Mouse (Mus musculus) left cerebral cortex, adult 2 months (tissue): ENCODE measurements around the gene Sprtn. TPM values are rescaled to one million over a fixed set of nuclear protein-coding genes. Genes with fewer than 3 reads are reported as not detected.
A peak's percentile ranks its signal among the peaks of the same experiment; 100 is the strongest.

Experiments
- DNase-seq, 2 experiments: peaks; one replicate each; pipeline ENCODE4 v3.0.0; 2021 to 2022; ENCODE audit warnings: low spot score in 2 of 2, mixed read lengths in 1 of 2; ENCODE audit errors: extremely low spot score in 1 of 2
- H3K27ac ChIP-seq: fragments of 200-600 bp; 2 replicates; pipeline ENCODE4 v1.8.1; 2022
- H3K4me3 ChIP-seq: fragments of 200-600 bp; 2 replicates; pipeline ENCODE4 v1.8.1; 2022
- CTCF ChIP-seq: fragments of 200-600 bp; IDR thresholded peaks from 2 replicates; pipeline ENCODE4 v1.8.1; 2022; ENCODE audit warnings: antibody characterized with exemption, mild to moderate bottlenecking, moderate library complexity
- intact Hi-C: fragments of 180-260 bp; cut with DNase I; formaldehyde crosslinking; loops from one replicate; pipeline ENCODE4 v1.15.1; 2025
- long read RNA-seq, 2 experiments: library from polyadenylated mRNA; stranded (forward); transcript quantifications; one replicate each; pipeline ENCODE4 v2.0.0; 2021; ENCODE audit warnings: borderline mapping rate in 2 of 2
- total RNA-seq, 2 experiments: library from RNA; stranded (reverse); gene quantifications; 2 replicates each; pipeline ENCODE4 v1.2.3; 2021

Gene Sprtn
- total RNA-seq: 10 to 100 TPM; 13.8 to 15.5 TPM
- long read RNA-seq, experiment 1, full-length matches to known transcripts: 9 of 17 reads
- long read RNA-seq, experiment 1, partial matches to known transcripts: 0 of 17 reads
- long read RNA-seq, experiment 1, other reads (novel, unspliced or antisense): 8 of 17 reads
- long read RNA-seq, experiment 2, full-length matches to known transcripts: 12 of 15 reads
- long read RNA-seq, experiment 2, partial matches to known transcripts: 1 of 15 reads
- long read RNA-seq, experiment 2, other reads (novel, unspliced or antisense): 2 of 15 reads

GRCm38 (mm10) chr8:124897386-124898250, at the start of gene Sprtn, which contains the start of gene Exoc8:
Gene Sprtn (plus strand): TSS chr8:124897886.
Gene Exoc8 (minus strand): TSS chr8:124897705.
- DNase-seq: peak; percentile 98 to 99
- intact Hi-C loops: loop anchor here (1.0 to 5.0 kb wide), 4 partner anchors 34 to 135 kb away; partner anchors contain the start of genes 2810004N23Rik, Egln1, Gnpat and Tsnax
- peak within 1 kb of the TSS; percentile 95 for H3K27ac ChIP-seq
- TF ChIP-seq CTCF: no peak
- H3K4me3 ChIP-seq: peak within 1 kb of the TSS; percentile 100

GRCm38 (mm10) chr8:124853511-124853910, 44.2 kb upstream of the Sprtn start:
- intact Hi-C loops: no loop called here

GRCm38 (mm10) chr8:124859466-124859865, 38.2 kb upstream of the Sprtn start:
- no peak overlapping the region for H3K4me3 ChIP-seq
- peak; percentile 35 for TF ChIP-seq CTCF
- intact Hi-C loops: no loop called here
- no peak for DNase-seq
- H3K27ac ChIP-seq: no peak overlapping the region

More at GRCm38 (mm10) chr8:124853511-124853910, 44.2 kb upstream of the Sprtn start:
- Histone ChIP-seq H3K27ac (no peak overlapping the region), H3K4me3 (no peak overlapping the region)
- no peak for DNase-seq
- no peak for TF ChIP-seq CTCF

DNA sequence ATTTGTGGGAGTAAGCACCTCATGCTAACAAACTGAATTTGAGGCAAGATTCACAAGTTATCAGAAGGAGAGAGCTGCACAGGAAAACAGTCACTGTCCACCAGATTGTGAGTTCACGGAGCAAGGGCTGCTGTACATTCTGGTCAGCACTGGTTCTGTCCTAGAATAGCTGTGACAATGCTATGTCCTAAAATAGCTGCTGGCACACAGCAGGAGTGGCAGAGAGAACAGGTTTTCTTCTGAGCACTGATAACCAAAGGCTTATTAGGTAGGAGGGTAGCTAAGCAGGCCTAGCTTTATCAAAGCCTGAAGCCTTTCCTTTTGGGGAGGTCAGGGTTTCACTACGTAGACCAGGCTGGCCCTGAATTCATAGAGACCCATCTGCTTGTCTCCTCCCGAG, 37.5 kb upstream of the Sprtn start:
- H3K4me3 ChIP-seq: no peak overlapping the region
- no peak overlapping the region for H3K27ac ChIP-seq
- intact Hi-C loops: loop anchor here (10.0 kb wide), 1 partner anchor 155 kb away; the partner anchor contains the start of gene Tsnax
- no peak for DNase-seq
- TF ChIP-seq CTCF: no peak

DNA sequence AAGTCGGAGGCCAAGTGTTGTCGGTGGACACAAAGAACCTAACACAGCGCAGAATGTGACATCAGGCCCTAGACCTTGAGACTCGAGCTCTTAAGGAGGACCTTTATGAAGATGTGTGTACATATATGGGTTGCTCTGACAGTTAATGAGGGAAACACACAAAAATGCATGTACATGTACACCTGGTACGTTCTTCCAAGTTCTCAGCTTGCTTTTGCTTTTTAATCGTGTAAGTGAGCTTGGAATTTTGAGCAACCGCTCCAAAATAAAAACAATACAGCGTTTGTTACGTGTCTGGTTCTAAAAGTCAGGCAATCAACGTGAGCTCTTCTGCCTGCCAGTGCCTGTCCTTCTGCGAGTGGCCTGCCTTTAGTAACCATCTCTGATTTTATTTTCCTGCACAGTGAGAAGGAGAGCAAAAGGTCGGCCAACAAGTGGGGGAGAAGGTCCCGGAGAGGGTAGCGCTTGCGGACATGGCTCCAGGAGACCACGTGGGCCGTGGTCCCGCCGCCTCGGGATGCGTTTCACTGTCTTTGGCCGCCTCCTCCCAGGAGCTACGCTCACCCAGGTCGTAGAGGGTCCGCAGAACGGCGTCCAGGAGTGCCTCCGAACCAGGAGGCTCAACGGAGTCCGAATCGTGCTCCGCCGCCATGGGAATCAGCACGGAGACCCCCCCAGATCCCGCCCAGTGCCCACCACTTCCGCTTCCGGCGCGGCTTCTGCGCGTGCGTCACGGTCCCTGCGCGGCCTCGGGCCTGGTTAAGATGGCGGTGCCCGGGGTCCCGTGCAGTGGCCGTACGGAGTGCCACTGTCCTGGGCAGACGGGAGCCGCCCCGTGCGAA, 35.1 kb upstream of the Sprtn start, which contains the start of the genes Gnpat and 2810004N23Rik:
TSS of gene Gnpat (plus strand) at position 713 of the 842 bp plus-strand sequence.
TSS of gene 2810004N23Rik (minus strand) at position 800 of the 842 bp plus-strand sequence.
- peak; percentile 91 to 95 for DNase-seq
- H3K4me3 ChIP-seq: peak within 1 kb of the TSS; percentile 90
- TF ChIP-seq CTCF: no peak
- H3K27ac ChIP-seq: peak within 1 kb of the TSS; percentile 97
- intact Hi-C loops: loop anchor here (1.0 to 10.0 kb wide), 2 partner anchors 35 to 152 kb away; partner anchors contain the start of genes Exoc8, Sprtn and Tsnax

DNA sequence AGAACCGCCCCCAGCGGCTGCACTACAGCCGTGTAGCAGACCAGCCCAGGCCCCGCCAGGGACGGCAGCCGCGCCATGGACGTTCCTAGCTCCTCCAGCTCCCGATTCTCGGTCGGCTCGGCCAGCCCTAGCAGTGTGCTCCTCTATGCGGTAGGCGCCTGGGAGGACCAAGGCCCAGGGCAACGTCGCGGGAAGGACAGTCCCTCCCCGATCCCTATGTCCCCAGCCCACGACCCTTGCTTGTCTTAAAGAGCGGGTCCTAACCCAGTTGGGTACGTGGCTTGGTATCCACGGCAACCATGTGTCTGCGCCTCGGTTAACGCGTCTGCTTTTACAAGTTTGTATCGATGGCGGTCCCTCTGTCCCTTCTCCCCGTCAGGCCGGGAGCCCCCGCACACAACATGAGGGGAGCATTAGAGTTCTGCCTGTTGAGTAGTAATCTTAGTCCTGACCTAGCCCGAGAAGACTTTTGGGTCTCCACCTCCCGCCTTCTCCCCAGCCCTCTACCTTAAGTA, 34.5 kb upstream of the Sprtn start:
- intact Hi-C loops: loop anchor here (1.0 to 10.0 kb wide), 2 partner anchors 34 to 152 kb away; partner anchors contain the start of genes Exoc8, Sprtn and Tsnax
- TF ChIP-seq CTCF: no peak
- no peak for DNase-seq

GRCm38 (mm10) chr8:124863729-124864128, 34.0 kb upstream of the Sprtn start:
- intact Hi-C loops: loop anchor here (1.0 to 10.0 kb wide), 2 partner anchors 34 to 151 kb away; partner anchors contain the start of genes Exoc8, Sprtn and Tsnax
- peak overlapping the region; percentile 90 for H3K4me3 ChIP-seq
- no peak for DNase-seq
- no peak for TF ChIP-seq CTCF
- peak overlapping the region; percentile 97; the same call in 1 of the 2 replicates for H3K27ac ChIP-seq

More for the DNA sequence above, 34.5 kb upstream of the Sprtn start:
- peak overlapping the region; percentile 97 for H3K27ac ChIP-seq
- H3K4me3 ChIP-seq: peak overlapping the region; percentile 90

DNA sequence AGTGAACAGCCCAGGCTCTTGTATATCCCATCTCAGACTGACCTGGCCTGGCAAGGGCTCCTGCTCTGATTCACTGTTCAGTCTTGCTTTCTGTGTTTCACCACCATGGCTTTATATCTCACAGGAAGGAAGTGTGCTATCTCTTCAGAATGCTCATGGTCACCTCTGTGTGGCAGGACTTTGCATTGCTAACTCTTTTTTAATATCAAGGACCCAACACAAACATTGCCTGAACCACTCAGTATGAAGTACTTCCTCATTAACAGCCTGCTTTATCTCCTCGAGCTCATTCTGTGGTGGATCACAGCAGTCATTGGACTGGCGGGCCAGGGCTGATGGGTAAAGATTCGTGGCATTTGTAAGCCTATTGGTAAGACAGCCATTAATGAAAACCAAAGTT, 31.0 kb upstream of the Sprtn start:
- intact Hi-C loops: loop anchor here (10.0 kb wide), 1 partner anchor 148 kb away; the partner anchor contains the start of gene Tsnax
- TF ChIP-seq CTCF: no peak
- no peak for DNase-seq
- no peak overlapping the region for H3K27ac ChIP-seq
- no peak overlapping the region for H3K4me3 ChIP-seq

- no peak for TF ChIP-seq CTCF
- DNase-seq: no peak
- intact Hi-C loops: loop anchor here (10.0 kb wide), 1 partner anchor 148 kb away; the partner anchor contains the start of gene Tsnax
- no peak overlapping the region for H3K27ac ChIP-seq
- H3K4me3 ChIP-seq: no peak overlapping the region
Observed at GRCm38 (mm10) chr8:124867126-124867525, 30.6 kb upstream of the Sprtn start.

DNA sequence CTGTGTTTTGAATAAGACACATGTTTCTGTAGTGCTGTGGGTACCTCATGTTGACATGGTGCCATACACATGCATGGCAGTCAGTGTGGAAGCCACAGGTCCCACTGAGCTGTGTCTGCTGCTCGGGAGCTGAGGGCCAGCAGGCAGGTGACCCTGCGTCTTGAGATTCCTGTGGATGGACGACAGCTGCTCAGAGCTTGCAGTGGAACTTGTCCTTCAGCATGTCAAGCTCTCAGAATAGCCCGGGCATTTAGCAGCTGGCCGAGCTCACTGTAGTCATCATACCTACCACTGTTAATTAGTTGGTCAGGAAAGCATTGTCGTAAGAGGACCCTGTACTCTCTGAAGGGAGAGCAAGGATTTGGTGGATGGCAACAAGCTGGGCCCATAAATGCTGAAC, 28.0 kb upstream of the Sprtn start:
- Histone ChIP-seq H3K4me3 (no peak overlapping the region), H3K27ac (no peak overlapping the region)
- no peak for DNase-seq
- intact Hi-C loops: loop anchor here (10.0 kb wide), 1 partner anchor 145 kb away; the partner anchor contains the start of gene Tsnax
- no peak for TF ChIP-seq CTCF
